Mouse (Mus musculus): ENCODE data around the gene Fmnl2.

The Fmnl2 gene

DNA sequence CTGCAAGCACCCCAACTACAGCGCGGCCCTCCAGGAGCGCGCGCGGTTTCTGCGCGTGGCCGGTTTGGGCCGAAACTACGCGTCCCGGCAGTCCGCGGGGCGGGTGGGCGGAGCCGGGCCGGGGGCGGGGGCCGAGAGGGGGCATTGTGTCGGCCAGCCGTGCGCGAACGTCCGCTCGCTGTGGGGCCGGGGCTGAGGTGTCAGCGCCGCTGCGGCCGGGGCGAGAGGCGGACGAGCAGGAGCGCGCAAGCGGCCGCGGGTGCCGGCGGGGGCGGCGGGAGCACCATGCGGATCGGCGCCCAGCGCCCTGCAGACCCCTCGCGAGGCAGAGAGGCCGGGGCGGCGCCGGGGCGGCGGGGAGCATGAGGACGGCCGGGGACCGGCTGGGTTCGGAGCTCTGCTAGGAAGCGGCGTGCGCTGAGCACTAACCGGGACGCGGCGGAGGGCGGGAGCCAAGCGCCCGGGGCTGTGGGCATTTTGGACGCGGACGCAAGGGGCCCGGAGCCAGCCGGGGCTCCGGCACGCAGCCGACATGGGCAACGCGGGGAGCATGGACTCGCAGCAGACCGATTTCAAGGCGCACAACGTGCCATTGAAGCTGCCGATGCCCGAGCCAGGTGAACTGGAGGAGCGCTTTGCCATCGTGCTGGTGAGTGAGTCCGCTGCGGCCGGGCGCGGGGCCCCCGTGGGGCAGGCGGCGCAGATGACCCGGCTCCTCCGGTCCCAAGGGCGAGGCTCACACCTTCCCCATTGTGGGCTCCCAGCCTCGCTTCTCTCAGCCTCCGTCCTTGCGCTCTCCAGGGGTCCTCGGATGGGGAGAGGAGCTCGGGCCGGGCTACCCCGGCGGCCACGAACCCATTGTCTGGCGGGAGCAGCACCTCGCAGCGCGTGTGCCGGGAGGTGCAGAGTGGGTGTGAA is at the start of gene Fmnl2:
Gene Fmnl2, plus strand, starts transcription at position 250 of the 918 bp plus-strand sequence.
- DNase-seq (ENCODE audit: low read depth): no peak

DNA sequence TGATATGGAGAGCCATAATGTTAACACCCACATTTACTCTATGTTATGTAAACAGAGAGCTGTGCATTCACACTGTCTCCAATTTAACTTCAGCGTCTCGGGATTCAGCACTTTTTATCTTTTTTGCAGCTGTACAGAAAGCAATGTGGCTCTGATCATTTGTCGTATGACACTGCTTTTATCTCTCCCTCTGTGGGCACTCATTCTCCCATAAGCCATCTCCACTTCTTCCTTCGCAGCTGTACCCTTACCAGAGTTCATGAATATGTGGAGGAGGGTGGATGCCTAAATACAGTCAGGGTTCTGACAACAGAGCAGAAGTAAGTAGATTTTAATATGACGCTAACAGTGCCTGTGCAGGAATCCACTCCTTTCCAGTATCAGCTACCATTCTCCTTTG is 47.7 kb upstream of the Fmnl2 start:
- no peak for DNase-seq (ENCODE audit: low read depth)

DNA sequence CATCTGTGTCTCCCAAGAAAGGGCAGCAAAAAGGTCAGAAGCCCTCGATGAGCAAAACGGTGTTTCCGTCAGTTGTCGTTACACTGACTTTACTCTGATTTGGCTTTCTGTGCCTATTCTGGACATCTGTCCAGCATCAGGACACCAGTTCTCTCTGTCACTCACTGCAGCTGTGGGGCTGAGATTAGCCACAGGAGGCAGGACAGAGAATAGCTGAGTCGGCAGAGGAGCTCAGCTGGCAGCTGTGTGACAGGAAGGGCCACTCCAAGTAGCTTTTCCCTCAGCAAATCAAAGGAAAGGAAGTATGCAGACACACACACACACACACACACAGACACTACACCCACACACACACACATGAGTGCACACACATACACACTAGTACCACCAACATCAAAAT is 46.0 kb upstream of the Fmnl2 start:
- no peak for DNase-seq (ENCODE audit: low read depth)

DNA sequence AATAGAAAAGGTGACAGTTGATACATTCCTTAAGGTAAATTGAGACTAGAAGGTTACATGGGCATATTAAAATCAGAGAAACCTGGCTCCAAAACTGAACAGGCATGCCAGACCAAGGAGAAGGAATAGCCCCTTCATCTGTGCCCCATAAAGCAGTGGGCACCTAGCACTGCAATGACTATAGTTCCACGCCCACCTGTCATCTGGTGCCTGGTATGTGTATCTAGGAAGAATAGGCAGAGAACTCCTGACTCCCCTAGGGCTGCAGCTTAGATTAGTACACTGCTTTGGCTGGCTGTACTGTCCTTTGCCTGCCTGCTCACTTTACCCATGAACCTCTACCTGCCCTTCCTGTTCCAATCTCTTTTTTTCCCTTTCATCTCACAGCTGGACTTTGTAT is 40.3 kb upstream of the Fmnl2 start:
- no peak for DNase-seq (ENCODE audit: low read depth)

DNA sequence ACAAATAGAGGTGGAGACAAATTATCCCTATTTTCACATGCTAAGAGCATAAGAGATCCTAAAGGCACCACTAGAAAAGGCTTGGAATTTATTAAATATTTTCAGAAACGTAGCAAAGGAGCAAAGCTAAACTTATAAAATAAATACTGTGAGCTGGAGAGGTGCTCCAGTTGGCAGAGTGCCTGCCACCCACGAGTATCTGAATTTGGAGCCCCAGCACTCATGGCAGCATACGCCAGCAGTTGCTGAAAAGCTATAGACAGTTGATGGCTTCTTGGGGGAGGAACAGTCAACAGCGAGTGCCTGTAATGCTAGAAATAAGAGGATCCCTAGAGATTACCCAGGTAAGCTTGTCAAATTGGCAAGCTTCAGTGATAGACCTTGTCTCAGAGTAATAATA is 38.7 kb upstream of the Fmnl2 start:
- DNase-seq (ENCODE audit: low read depth): no peak

DNA sequence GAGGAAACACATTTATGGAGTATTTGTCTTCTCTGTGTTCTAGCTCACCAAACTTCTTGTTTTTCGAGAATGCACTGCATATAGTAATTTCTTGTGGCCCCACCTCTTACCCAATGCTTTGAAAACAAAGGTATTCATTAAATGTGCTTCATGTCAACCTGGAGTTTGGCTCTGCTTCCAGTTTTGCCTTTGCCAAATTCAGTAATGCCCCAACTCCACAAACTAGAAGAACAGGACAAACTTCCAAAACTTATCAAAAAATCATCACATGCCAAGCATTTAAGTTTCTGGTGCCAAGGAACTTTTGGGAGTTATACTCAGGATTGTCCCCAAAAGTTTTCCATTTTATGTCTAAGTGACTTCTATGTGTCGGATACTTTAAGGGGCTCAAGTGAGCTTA is 35.4 kb upstream of the Fmnl2 start:
- no peak for DNase-seq (ENCODE audit: low read depth)

DNA sequence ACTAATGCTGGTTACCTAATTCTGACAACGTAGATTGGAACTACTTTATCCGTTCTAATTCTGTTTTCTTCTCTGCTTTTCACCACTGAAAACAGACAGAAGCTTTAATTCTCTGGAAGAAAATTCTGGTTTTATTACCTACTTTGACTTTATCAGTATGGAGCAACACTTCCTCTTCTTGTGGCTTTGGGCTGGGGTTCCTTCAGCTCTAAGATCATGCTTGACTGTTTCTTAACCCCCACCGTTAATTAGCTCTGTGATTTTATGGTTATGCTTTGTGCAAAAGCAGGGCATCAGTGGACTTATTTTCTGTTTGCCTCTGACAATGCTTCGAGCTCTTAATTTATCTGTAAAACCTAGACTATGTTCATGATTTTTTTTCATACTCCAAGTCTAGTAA is 29.6 kb upstream of the Fmnl2 start:
- no peak for DNase-seq (ENCODE audit: low read depth)

DNA sequence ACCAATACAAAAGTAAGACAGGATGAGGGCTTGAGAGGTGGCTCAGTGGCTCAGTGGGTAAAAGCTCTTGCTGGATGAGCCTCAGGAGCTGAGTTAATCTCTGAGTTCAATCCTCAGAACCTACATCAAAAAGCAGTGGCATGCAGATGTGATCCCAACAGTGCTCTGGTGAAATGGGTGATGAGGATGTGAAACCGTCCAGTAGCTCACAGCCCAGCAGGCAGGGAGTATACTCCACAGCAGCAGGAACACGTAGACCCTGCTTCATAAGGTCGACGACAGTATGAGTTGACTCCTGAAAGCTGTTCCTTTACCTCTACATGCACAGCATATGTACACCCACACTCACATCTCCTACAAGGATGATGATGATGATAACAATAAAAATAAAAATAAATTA is 27.1 kb upstream of the Fmnl2 start:
- no peak for DNase-seq (ENCODE audit: low read depth)

DNA sequence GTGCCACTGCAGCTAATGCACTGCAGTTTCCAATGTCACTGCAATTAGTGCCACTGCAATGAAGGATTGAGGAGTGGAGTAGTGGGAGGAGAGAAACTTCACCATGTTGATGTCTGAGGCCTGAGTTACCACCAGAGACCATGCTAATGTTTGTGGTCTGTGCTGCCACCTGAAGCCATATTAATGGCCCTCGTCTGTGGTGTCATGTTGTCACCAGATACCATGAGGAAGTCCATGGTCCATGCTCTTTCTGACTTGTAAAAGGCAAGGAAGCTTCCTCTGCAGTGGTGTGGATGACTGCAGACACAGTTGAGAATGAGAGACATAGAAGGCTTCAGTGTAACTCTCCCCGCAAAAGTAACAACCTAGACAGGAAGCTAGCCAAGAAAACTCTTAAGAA is 26.1 kb upstream of the Fmnl2 start:
- DNase-seq (ENCODE audit: low read depth): no peak

DNA sequence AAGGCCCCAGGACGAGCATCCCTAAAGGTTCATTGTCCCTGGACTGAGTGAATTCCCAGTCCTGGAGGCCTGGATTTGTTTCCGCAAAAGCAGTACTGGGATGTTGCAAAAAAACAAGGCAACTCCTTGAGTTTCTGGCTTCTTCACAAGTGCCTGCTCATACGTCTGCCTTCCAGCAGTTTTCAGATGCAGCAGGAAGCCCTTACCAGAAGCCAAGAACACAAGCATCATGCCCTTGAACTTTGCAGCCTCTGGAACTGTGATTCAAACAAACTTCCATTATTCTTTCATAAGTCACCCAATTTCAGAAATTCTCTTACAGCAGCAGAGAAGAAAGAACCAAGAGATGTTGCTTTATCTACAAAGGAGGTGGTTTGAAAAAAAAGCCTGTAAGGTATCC is 21.9 kb upstream of the Fmnl2 start:
- DNase-seq (ENCODE audit: low read depth): no peak

DNA sequence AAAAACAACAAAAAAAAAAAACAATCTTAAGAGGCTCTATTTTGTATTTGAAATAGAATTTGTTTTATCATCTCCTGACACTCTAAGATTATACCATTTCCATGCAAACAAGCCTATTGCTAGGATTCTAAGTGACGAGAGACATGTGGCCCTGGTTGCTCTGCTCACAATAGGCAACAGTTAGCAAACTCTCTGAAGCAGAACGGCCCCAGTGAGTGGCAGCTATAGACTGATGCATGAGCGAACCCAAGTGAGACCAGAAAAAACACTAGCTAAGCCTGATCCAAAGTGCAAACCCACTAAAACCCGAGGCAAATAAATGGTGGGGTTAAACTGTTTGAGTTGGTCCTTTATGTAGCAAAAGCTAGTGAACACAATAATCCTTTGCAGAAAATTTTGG is 18.6 kb upstream of the Fmnl2 start:
- DNase-seq (ENCODE audit: low read depth): no peak

DNA sequence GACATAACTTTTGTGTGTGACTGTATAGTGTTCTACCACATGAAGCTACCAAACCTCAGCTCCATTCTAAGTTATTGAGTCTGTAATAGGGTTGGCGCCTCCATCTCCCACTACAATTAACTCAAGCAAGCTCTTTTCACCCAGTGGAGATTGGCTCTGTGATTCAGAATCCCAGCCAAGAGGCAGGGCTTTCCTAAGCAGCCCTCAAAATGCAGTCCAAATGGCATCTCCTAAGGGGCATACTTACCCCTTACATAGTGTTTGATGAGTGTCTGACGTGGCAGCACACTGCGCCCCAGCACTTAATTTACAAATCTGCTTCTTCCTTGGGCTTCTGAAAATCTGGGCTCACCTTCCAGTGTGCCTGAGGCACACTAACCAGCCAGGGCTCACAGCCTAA is 17.8 kb upstream of the Fmnl2 start:
- no peak for DNase-seq (ENCODE audit: low read depth)

DNA sequence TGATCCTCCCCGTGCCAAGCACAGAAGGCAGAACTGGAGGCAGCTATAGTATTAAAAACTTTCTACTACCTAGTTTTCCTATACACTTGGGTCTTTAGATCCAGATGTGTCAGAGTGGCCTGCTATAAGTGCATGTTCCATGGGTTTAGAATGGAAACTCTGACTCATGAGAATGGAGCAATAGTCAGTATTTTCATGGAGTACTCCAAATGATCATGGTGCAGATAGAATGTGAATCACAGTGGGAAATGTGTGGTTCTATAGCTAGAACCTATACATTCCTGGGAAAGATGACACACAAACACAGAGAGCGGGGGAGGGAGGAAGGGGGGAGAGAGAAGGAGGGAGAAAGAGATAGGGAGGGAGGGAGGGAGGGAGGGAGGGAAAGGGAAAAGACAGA is 13.8 kb upstream of the Fmnl2 start:
- DNase-seq (ENCODE audit: low read depth): no peak

DNA sequence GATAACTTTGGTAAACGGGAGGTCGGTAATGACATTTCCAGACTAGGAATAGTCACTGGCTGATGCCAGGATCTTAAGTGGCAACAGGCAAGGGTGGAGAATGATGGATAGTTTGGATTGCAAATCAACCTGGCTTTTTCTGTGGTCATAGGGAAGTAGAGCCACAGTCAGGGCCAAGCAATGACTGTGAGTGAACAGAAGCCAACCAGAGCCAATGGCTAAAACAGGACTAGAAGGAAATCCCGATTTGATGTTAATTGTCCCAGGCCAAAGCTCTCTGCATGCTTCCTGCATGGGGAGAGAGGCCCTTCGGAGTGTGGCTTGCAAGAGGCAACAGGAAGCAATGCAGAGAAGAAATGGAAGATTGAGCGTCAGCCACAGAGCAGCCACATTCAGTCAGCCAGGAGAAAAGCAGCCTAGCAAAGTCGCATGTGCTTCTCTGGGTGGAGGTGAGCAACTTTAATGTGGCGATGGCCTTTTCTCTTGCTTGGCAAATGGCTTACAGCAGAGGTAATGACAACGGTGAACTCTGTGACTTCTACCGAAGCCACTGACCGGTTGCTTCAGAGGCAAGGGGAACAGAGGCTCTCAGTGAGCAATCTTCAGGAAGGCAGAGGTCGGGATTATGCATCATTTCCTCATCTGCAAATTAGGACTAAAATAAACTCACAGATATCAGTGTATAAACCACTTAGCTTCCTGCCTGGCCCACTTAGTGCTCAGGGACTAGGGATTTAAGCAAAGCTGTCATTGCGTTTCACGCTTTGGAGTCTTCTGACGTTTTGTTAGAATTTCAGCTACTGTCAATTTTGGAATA is 12.5 kb upstream of the Fmnl2 start:
- no peak for DNase-seq (ENCODE audit: low read depth)

DNA sequence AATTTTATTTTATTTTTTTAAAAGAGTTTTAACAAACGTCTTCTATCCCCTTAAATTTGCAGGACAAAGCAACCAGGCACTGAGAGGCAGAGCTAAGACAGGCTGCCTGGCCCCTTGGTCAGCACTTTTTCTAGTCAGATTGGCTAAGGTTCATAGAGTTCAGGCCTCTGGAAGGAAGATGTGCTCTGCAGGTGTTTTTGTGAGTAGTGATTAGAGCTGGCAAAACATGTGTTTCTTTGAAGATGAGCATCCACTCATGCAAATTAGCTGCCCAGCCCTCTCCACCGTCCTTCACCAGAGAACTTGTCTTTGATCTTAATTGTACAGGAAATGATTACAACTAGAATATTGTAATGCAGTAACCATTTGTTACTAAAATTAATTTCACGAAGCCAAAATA is 11.2 kb upstream of the Fmnl2 start:
- DNase-seq (ENCODE audit: low read depth): no peak

DNA sequence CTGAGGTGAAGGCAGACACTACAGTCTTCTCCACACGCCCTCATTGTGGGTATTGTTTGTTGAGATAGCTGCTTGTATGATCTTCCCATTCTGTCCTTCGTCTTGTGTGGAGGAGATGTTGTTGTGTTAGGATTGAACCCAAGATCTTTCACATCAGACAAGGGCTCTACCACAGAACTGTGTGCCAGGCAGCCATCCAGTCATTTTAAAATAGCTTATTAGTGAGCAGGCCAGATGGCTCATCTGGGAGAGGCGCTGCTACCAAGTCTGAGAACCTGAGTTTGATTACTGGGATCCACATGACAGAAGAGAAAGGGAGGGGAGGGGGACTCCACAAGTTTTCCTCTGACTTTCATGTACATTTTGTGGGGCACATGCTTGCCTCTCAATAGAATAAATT is 8.6 kb upstream of the Fmnl2 start:
- no peak for DNase-seq (ENCODE audit: low read depth)

DNA sequence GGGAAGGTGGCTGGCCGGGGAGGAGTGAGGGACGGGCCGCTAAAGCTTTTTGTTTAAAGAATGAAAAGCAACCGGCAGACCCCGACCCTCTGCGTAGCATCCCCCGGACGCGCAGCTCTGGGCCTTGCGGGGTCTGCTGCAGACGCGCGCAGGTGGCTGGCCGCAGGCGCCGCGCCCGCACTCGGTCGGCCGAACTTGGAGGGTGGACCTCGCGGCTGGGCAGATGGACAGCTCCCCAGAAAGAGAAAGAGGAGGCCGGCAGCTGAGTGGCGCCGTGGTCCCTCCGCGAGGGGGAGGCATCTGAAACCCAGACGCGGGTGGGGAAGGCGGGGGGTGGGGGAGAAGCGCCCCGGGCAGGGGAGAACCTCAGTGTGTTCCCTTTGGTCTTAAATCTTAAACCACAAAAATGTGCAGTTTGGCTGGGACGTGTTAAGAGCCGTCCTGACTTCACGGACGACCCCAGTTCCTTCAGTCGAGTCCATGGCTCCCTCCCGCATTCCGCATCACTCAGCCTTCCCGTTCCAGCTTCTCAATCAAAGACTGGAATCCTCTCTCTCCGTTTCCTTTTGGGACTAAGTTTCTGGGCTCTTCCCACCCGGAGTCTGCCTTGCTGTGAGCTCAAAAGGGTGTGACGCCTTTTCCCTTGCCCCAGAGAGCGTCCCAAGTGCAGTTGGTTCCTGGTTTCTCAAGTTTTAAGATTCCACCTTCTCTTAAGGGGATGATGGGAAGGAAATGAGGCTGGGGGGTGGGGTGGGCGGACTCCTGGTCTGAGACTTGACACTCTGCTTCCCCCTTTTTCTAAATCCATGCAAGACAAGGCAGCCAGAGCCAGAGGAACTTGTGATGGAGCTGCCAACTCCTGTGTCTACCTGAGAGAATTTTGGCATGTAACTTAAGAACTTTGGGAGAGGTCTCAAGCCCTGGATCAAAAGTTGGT is 1.1 kb downstream of the Fmnl2 start:
- no peak for DNase-seq (ENCODE audit: low read depth)

DNA sequence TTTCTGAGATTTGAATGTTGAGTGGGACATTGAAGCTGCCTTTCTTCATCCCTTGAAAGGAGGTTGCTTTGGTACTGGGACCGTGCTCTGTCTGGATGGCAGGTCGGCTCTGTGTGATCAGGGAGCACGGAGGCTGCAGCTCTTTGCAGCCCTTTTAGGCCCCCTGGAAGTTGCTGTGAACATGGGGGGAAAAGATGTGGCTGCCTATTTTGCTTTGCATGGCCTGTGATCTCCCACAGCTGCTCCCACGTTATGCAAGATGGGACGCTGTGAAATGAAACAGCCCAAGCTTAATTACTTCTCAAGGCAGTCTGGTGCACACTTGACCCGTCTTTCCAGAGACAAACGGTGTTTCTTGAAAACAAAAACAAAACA is 1.8 kb downstream of the Fmnl2 start:
- no peak for DNase-seq (ENCODE audit: low read depth)

DNA sequence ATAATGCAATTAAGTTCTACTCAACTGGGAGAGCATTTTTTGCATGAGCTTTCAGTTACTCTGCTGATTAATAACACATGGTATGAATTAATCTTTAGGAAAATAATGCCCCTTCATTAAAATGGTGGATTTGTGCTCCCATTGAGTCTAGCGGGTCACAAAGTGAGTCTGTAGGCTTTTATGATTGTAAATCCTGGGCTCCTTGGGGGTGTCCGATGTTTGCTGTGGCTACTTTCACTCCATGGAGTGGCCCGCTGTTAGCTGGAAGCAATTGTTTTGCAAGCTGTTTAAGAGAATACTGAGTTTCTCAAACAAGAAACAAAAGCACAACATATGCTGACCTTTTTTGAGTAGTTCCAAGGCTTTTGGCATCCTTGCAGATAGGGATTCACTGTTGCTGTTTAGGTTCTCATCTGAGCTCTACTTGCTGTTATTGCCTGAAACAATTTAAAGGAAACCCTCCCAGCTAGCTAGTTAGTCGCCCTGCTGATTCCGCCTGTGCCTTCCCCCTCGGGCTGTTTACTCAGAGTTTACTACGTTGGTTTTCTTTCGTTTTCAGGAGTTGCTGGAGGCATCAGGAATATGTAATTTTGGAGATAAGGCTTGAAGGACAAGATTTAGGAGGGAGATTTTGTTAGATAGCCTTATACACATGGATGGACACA is 2.6 kb downstream of the Fmnl2 start:
- DNase-seq (ENCODE audit: low read depth): no peak

DNA sequence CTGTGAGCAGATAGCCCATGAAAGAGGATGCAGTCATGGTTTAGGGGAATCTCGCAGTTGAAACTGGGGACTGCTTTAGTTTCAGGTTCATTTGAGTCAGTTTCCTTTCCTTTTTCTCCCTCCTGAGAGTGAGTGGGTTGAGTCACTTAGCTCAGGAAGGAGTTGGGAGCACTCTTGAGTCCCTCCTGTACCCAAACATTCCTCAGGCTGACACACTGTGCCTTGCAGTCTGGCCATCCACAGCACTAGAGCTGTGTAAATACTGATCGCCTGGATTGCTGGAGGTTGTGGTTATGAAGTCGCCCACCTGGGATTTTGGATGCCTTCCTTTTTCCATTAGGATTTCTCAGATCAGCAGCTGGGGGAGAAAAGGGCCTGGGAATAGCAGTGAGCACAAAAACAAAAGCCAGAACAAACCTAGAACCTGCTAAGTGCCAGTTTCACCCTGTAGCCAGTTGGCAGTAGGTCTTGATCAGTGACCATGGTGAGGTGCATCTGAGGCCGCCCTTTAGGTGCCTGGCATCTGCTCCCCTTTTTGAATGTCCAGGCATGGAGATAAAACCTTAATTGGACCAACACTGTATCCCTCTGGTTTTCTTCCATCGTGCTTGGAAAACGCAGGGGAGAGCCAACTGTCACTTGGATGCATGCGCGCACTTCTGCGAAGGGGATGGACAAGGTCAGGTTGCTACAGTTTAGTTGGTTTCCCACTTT is 4.5 kb downstream of the Fmnl2 start:
- DNase-seq (ENCODE audit: low read depth): no peak

DNA sequence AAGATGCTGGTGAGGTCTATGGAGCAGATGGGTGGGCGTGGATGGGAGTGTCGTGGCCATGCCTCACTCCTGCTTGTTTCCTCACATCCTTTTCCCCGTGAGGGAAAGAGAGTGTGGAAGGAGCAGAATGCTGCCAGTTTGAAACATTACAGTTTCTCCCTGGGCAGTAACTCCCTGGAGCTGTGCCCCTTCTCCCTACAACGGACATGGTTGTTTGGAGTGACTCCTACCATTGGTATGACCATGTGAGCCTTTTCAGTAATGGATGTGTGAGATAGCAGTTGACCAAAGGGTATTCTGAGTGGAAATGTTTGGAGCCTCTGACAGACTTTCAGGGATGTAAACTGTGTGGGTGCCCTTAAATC is 5.1 kb downstream of the Fmnl2 start:
- DNase-seq (ENCODE audit: low read depth): no peak
